In genomic region chr12:4509591-4510061, GRCm38 (mm10) we compare ENCODE assay signal across 7 mouse cellular contexts. TPM values are rescaled to one million over a fixed set of nuclear protein-coding genes. Genes with fewer than 3 reads are reported as not detected.
DNase-seq lines count a peak whose midpoint lies in the region; ATAC-seq lines count a peak whose summit lies in the region.

No protein-coding gene starts in this region.

- WGBS in neural tube, embryonic 12.5 days, result 55% methylated on average over 12 of the region's 12 CpGs
- 7% methylated on average over 12 of the region's 12 CpGs for WGBS in forebrain, embryonic 16.5 days
- 57% methylated on average over 12 of the region's 12 CpGs for WGBS in stomach, embryonic 16.5 days
- WGBS in intestine, embryonic 15.5 days, result 70% methylated on average over 12 of the region's 12 CpGs

- H3K9me3 ChIP-seq in neural tube, embryonic 12.5 days, result no peaks in the 10 kb centered on the region
- H3K9me3 ChIP-seq in forebrain, embryonic 16.5 days (ENCODE audit: control insufficient read depth, low read length), result no peaks in the 10 kb centered on the region
- no peaks in the 10 kb centered on the region for H3K9me3 ChIP-seq in stomach, embryonic 16.5 days (replicated peaks; ENCODE audit: control insufficient read depth, low read length)
- H3K9me3 ChIP-seq in intestine, embryonic 15.5 days, result no peaks in the 10 kb centered on the region

- ATAC-seq in neural tube, embryonic 12.5 days (ENCODE audit: low FRiP score, low read depth), result no peak
- peak; percentile 67; the same call in 1 of the 2 replicates for ATAC-seq in forebrain, embryonic 16.5 days
- no peak for ATAC-seq in stomach, embryonic 16.5 days (ENCODE audit: insufficient read depth, low FRiP score)
- ATAC-seq in intestine, embryonic 15.5 days, result no peak

- no peaks in the 10 kb centered on the region for H3K27me3 ChIP-seq in neural tube, embryonic 12.5 days (replicated peaks)
- H3K27me3 ChIP-seq in forebrain, embryonic 16.5 days (replicated peaks; ENCODE audit: control insufficient read depth, insufficient read depth, low read length), result no peaks in the 10 kb centered on the region
- H3K27me3 ChIP-seq in stomach, embryonic 16.5 days (ENCODE audit: control insufficient read depth, insufficient read depth, low read length), result no peaks in the 10 kb centered on the region
- H3K27me3 ChIP-seq in intestine, embryonic 15.5 days (replicated peaks), result no peaks in the 10 kb centered on the region

- DNase-seq in neural tube, embryonic 10.5 days (ENCODE audit: extremely low spot score, low spot score), result no peak
- peak; percentile 25 to 43 for DNase-seq in kidney, postnatal 4 days
- no peak for DNase-seq in urinary bladder, adult 2 months (ENCODE audit: low spot score)

- peak overlapping the region; percentile 20; the same call in 1 of the 2 replicates for H3K4me2 ChIP-seq in neural tube, embryonic 12.5 days (replicated peaks)
- H3K4me2 ChIP-seq in forebrain, embryonic 16.5 days (ENCODE audit: low read length), result peak overlapping the region; percentile 41
- H3K4me2 ChIP-seq in stomach, embryonic 16.5 days (ENCODE audit: low read depth, low read length), result peak overlapping the region; percentile 20; the same call in 1 of the 2 replicates
- H3K4me2 ChIP-seq in intestine, embryonic 15.5 days (replicated peaks), result no peak overlapping the region

- no peak overlapping the region for H3K4me3 ChIP-seq in neural tube, embryonic 12.5 days
- peak overlapping the region; percentile 24 for H3K4me3 ChIP-seq in forebrain, embryonic 16.5 days (replicated peaks; ENCODE audit: low read length)
- H3K4me3 ChIP-seq in stomach, embryonic 16.5 days (replicated peaks; ENCODE audit: low read length), result no peak overlapping the region
- H3K4me3 ChIP-seq in intestine, embryonic 15.5 days (replicated peaks), result no peak overlapping the region

- no peaks in the 10 kb centered on the region for H3K36me3 ChIP-seq in neural tube, embryonic 12.5 days
- no peaks in the 10 kb centered on the region for H3K36me3 ChIP-seq in forebrain, embryonic 16.5 days (ENCODE audit: control insufficient read depth, insufficient read depth)
- no peaks in the 10 kb centered on the region for H3K36me3 ChIP-seq in stomach, embryonic 16.5 days (ENCODE audit: control insufficient read depth, insufficient read depth, low read length)
- H3K36me3 ChIP-seq in intestine, embryonic 15.5 days, result no peaks in the 10 kb centered on the region

- peaks cover 6% of the 10 kb centered on the region for H3K4me1 ChIP-seq in neural tube, embryonic 12.5 days
- peaks cover 6% of the 10 kb centered on the region for H3K4me1 ChIP-seq in forebrain, embryonic 16.5 days (replicated peaks; ENCODE audit: control insufficient read depth, insufficient read depth, low read length)
- no peaks in the 10 kb centered on the region for H3K4me1 ChIP-seq in stomach, embryonic 16.5 days (ENCODE audit: control insufficient read depth, insufficient read depth, low read length)
- H3K4me1 ChIP-seq in intestine, embryonic 15.5 days (replicated peaks), result 0 out of 2 replicates have a peak, but pooled peaks cover 4% of the 10 kb centered on the region

- H3K27ac ChIP-seq in neural tube, embryonic 12.5 days, result no peak overlapping the region
- no peak overlapping the region for H3K27ac ChIP-seq in forebrain, embryonic 16.5 days (ENCODE audit: low read length)
- no peak overlapping the region for H3K27ac ChIP-seq in stomach, embryonic 16.5 days (ENCODE audit: low read length)
- H3K27ac ChIP-seq in intestine, embryonic 15.5 days, result no peak overlapping the region

- H3K9ac ChIP-seq in neural tube, embryonic 12.5 days, result no peak overlapping the region
- peak overlapping the region; percentile 24 for H3K9ac ChIP-seq in forebrain, embryonic 16.5 days (replicated peaks; ENCODE audit: low read depth, low read length)
- no peak overlapping the region for H3K9ac ChIP-seq in stomach, embryonic 16.5 days (ENCODE audit: low read length)
- H3K9ac ChIP-seq in intestine, embryonic 15.5 days, result no peak overlapping the region

RNA-seq across cellular contexts. Expression of gene Ncoa1, which starts 32.6 kb away (rescaled TPM):
- polyA plus RNA-seq in neural tube, embryonic 12.5 days (2016; fragmentation: Nextera tagmentation; extraction: Ambion mirVana), result 12.0 and 12.4 TPM in 2 replicates
- 16.4 and 21.0 TPM in 2 replicates for polyA plus RNA-seq in forebrain, embryonic 16.5 days (2015; fragmentation: Nextera tagmentation; extraction: Ambion mirVana)
- polyA plus RNA-seq in stomach, embryonic 16.5 days (2015; fragmentation: Nextera tagmentation; extraction: Ambion mirVana), result 5.3 and 5.6 TPM in 2 replicates
- polyA plus RNA-seq in intestine, embryonic 15.5 days (2015; fragmentation: Nextera tagmentation; extraction: Ambion mirVana), result 6.3 and 6.7 TPM in 2 replicates
- 19.9 TPM in 2 replicates for polyA plus RNA-seq in urinary bladder, adult 2 months (2012; rRNA removed)

Comparison
In these comparisons a context has a peak if more than half of its experiments do, and no peak if none do; other contexts are left out.
1. DNase-seq: peak in kidney, postnatal 4 days (2 of 2); none in neural tube, embryonic 10.5 days (single experiment) and urinary bladder, adult 2 months (single experiment).